Mouse (Mus musculus) CD4-positive, CD25-positive, alpha-beta regulatory T cell, adult 2 months (primary cell): ENCODE measurements around the gene Mrto4.
"Not testable (repeated sequence)": the region's sequence is repeated elsewhere in the genome, so short reads cannot be mapped to it uniquely, and the experiment has no call there.

Experiments
- DNase-seq: peaks from one replicate; pipeline ENCODE4 v3.0.0-alpha.2; 2012; ENCODE audit warnings: low read depth, low spot score

The Mrto4 gene

DNA sequence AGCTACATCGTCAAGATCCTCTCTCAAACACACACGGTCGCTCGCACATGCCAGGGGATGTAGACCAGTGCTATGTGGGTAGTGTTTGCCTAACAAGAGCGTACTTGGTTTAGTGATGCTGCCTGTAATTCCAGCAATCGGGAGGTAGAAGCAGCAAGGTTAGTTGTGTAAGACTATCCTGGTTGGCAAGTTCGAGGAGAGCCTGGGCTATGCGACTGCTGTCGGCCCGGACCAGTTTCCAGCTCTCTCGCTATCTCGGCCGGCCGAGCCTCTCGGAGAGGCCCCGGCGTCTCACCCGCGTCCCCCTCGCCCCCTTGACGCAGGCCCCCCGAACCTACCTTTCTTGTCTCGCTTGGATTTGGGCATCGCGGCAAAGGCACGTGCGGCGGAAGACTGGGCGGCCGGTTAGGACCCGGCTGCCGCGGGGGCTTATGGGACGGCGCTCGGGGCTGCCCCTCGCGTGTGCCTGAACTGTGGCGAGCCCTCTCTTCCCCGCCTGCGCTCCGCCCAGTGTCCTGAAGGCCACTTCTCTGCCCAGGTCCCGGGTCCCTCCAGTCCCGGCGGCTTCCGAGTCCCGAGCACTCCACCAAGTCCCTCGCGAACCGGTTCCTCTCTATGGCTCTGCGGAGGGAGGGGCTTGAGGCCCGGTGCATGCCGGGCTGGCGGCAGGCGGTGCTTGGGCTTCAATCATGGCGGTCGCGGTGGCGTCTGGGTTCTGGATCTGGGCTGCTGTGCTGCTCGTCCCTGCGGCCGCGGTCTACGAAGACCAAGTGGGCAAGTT, at the start of gene Mrto4, which contains the start of the genes Emc1 and Ubr4:
Mrto4 (minus strand) TSS at position 646 of the 781 bp plus-strand sequence.
Emc1 (plus strand) TSS at position 657 of the 781 bp plus-strand sequence.
Ubr4 (plus strand) TSS at position 679 of the 781 bp plus-strand sequence.
- peak; percentile 90 for DNase-seq

GRCm38 (mm10) chr4:139400487-139400886, 48.1 kb upstream of the Mrto4 start:
- no peak for DNase-seq

DNA sequence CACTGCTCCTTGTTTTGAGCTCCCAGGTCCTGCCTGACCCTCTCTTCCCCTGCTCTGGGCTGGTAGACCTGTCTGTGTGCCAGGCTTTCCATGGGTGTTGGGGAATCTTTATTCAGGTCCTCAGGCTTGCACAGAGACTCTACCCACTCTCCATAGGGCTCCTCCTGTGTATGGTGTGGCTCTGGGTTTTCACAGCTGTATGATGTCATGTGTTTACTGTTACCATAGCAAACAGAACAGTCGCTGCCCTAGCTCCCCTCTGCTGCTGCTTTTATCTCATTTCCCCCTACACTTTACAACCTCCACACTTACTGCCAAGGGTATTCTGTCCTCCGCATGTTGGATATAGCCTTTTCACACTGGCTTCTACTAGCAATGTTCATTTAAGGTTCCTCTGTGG, 43.1 kb upstream of the Mrto4 start:
- no peak for DNase-seq

DNA sequence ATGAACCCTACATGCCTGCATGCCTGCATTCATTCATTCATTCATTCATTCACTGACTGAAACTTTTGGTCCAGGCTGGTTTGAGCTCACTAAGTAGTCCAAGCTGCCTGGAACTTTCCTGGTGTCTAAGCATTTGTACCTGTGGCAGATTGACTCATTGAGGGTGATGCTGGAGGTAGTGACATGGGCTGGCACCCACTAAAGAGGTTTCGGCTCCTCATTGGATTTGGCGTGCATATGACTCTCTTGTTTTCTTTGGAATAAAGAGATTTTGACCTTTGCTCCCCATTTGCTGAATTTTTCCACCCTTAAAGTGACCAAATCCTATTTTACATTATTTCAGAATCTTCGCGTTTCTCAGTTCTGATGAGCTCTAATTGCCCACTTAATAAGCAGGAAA, 37.2 kb upstream of the Mrto4 start:
- no peak for DNase-seq

- DNase-seq = no peak
These were observed 34.5 kb upstream of the Mrto4 start for GRCm38 (mm10) chr4:139386869-139387319.

DNA sequence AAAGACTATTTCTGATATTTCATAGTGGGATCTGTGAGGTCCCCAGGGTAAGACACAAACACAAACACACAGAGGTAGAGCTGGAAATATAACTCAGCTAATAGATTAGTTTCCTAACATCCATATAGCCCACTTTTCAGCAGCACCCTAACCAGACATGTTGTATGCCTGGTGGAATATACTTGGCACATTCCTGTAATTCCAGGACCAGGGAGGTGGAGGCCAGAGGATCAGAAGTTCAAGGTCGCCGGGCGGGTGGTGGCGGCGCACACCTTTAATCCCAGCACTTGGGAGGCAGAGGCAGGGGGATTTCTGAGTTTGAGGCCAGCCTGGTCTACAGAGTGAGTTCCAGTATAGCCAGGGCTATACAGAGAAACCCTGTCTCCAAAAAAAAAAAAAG, 33.5 kb upstream of the Mrto4 start:
- not testable (repeated sequence) for DNase-seq

DNA sequence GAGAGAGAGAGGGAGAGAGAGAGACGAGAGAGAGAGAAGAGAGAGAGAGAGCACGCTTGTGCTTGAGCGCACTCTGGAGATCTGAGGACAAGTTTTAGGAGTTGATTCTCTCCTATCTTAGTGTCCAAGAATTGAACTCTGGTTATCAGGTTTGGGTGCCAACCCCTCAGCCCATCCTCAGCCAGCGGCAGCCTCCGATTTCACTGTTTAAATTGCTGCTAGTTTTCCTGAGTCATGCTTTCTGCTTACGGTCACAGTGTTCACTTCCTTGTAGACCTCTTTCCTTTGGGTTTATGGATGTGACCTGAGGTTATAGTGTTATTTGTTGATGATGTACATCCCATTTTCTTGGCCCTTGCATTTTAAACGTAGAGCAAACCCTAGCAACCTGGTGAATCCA, 29.9 kb upstream of the Mrto4 start:
- no peak for DNase-seq

- DNase-seq = no peak
These were observed 29.1 kb upstream of the Mrto4 start for GRCm38 (mm10) chr4:139381452-139381845.

GRCm38 (mm10) chr4:139380775-139381451, 28.5 kb upstream of the Mrto4 start:
- peak; percentile 48 for DNase-seq

GRCm38 (mm10) chr4:139380207-139380748, 27.9 kb upstream of the Mrto4 start:
- peak; percentile 100 for DNase-seq

GRCm38 (mm10) chr4:139379719-139380118, 27.3 kb upstream of the Mrto4 start:
- DNase-seq = peak; percentile 20

GRCm38 (mm10) chr4:139373531-139373930, 21.2 kb upstream of the Mrto4 start:
- DNase-seq = no peak

- DNase-seq = no peak
These were observed 20.8 kb upstream of the Mrto4 start for GRCm38 (mm10) chr4:139373130-139373529.

DNA sequence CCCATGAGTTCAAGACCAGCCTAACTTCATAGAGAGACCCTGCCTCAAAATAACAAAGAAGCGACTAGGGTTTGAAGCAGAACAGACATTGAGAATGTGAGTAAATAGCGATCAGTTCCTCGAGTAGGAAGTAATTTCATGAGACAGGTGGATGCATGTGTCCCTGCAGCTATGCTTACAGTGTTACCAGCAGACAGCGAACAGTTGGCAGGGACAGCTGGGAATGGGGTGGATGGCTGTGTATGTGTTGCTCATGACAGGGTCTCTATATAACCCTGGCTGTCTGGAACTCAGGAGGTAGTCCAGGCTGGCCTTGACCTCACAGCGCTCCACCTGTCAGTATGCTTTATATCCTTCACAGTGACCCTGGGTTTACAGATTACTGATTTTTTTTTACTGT, 15.7 kb upstream of the Mrto4 start:
- DNase-seq = no peak

- DNase-seq = no peak
These were observed 15.0 kb upstream of the Mrto4 start for GRCm38 (mm10) chr4:139367336-139367735.

DNA sequence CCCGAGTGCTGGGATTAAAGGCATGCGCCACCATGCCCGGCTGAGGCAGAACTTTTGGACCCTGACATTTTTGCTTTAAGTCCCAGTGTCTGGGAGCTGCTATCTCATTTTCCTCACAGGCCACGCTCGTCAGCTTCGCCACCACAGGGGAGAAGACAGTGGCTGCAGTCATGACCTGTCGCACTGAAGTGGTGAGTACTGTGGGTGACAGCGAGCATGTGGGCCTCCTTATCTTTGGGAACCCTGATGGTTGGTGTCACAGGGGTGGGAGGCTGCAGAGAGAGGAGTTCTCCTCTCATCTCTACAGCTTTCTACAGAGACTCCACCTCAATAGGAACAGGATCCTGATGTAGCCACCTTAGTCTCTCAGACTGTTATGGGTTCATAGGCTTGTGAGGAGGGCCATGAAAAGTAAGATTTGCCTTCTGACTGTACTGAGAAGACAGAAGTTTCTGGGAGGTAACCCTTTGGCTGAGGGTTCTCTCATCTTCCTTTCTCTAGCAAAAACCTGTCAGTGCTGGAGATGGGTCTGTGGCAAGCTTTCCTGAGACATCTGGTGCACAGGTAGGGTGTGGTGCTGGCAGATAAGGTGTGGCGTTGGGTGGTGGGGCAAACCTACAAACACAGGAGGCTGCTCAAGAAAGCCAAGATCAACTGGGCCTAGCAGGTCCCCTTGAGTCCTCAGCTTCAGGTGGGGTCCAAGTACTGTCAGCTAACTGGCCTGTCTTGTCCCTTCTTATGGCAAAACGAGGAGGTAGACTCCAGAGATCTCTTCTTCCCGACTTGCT, 8.6 kb upstream of the Mrto4 start:
- DNase-seq = no peak

GRCm38 (mm10) chr4:139357211-139357610, 4.8 kb upstream of the Mrto4 start:
- DNase-seq = no peak

GRCm38 (mm10) chr4:139352832-139353231, 456 bp upstream of the Mrto4 start:
- no peak for DNase-seq

DNA sequence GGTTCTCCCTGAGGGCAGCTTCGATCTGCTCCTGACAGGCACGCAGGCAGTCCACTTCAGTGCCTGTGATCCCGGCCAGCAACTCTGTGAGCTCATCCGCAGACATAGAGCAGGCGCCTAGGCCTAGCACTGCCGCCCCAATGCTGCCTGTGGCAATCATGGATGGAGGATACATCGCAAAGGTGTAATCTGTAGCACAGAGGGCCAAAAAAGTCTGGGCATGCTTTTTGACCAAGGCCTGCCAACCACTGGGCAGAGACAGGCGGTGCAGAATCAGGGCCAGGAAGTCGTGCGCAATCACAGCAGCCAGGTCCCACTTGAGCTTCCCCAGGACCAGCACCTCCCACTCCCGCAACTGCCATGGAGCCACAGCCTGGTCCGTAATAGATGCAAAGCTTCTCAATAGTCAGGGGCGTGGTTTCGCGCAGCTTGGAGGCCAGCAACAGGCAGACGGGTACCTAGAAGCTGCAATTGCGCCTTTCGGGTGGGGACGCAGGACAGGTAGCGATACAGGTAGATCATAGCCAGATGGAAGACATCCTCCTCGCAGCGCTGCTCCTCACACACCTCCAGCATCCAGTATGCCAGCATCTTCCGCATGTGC, 6.9 kb downstream of the Mrto4 start:
- DNase-seq = no peak

- DNase-seq = no peak
These were observed 8.7 kb downstream of the Mrto4 start for GRCm38 (mm10) chr4:139343718-139344117.

GRCm38 (mm10) chr4:139341556-139342233, 10.7 kb downstream of the Mrto4 start:
- DNase-seq = no peak
